Mouse (Mus musculus) heart, embryonic 14.5 days (tissue): ENCODE results near the gene Bcl3. TPM values are rescaled to one million over a fixed set of nuclear protein-coding genes. Genes with fewer than 3 reads are reported as not detected.

ENCODE experiments used
- ATAC-seq: fragments of 200-750 bp; cut with Nextera tagmentation; 2 replicates; pipeline ENCODE4 v1.8.0; 2017; ENCODE audit warnings: low read depth, moderate TSS enrichment; ENCODE audit not compliant: insufficient number of reproducible peaks, insufficient read depth, low FRiP score
- H3K27ac ChIP-seq, 2 experiments: fragments of 200-500 bp in 1 of 2; fragments of 300-500 bp in 1 of 2; sonication (generic) in 1 of 2; replicated peaks in 1 of 2; 2 replicates each; pipeline ENCODE4 v1.5.1; 2012 to 2014; ENCODE audit warnings: low read depth in 2 of 2, low read length in 2 of 2, control low read depth in 1 of 2, mild to moderate bottlenecking in 1 of 2, mixed read lengths in 1 of 2; ENCODE audit not compliant: control insufficient read depth in 1 of 2, insufficient read depth in 1 of 2
- H3K27me3 ChIP-seq: fragments of 300-500 bp; sonication (generic); 2 replicates; pipeline ENCODE4 v1.6.1; 2014; ENCODE audit warnings: mild to moderate bottlenecking, low read length, control low read depth; ENCODE audit not compliant: control insufficient read depth, insufficient read depth
- H3K36me3 ChIP-seq: fragments of 300-500 bp; sonication (generic); 2 replicates; pipeline ENCODE4 v1.6.1; 2014; ENCODE audit warnings: mild to moderate bottlenecking, control low read depth, low read length, mixed read lengths; ENCODE audit not compliant: control insufficient read depth, insufficient read depth
- H3K4me1 ChIP-seq, 2 experiments: fragments of 200-500 bp in 1 of 2; fragments of 300-500 bp in 1 of 2; sonication (generic) in 1 of 2; 2 replicates each; pipeline ENCODE4 v1.6.1; 2012 to 2014; ENCODE audit warnings: low read length in 2 of 2, control low read depth in 1 of 2, mixed read lengths in 1 of 2; ENCODE audit not compliant: control insufficient read depth in 2 of 2, insufficient read depth in 2 of 2
- H3K4me2 ChIP-seq: fragments of 300-500 bp; sonication (generic); 2 replicates; pipeline ENCODE4 v1.6.1; 2014; ENCODE audit warnings: mild to moderate bottlenecking, low read length
- H3K4me3 ChIP-seq, 2 experiments: fragments of 200-500 bp in 1 of 2; fragments of 300-500 bp in 1 of 2; sonication (generic) in 1 of 2; 2 replicates each; pipeline ENCODE4 v1.5.1; 2012 to 2014; ENCODE audit warnings: low read length in 2 of 2, mild to moderate bottlenecking in 2 of 2, control low read depth in 1 of 2, low read depth in 1 of 2, moderate library complexity in 1 of 2; ENCODE audit not compliant: control insufficient read depth in 1 of 2, insufficient read depth in 1 of 2
- H3K9ac ChIP-seq: fragments of 300-500 bp; sonication (generic); 2 replicates; pipeline ENCODE4 v1.6.1; 2014; ENCODE audit warnings: mild to moderate bottlenecking, low read length
- H3K9me3 ChIP-seq: fragments of 300-500 bp; sonication (generic); 2 replicates; pipeline ENCODE4 v1.6.1; 2016; ENCODE audit warnings: low read length, control low read depth; ENCODE audit not compliant: control insufficient read depth
- WGBS: fragments of 180-500 bp; shearing (Covaris S2); extraction: QIAGEN DNeasy Blood & Tissue Kit; methylation state at CpG from one replicate; pipeline ENCODE4 v1.1.7; 2014; 5-methylcytosine and 5-hydroxymethylcytosine counted together
- polyA plus RNA-seq: library from polyadenylated mRNA; unstranded; fragments of >200 nt; fragmentation: Nextera tagmentation; extraction: Ambion mirVana; gene quantifications from 2 replicates; pipeline ENCODE4 v1.2.1, GENCODE M21; 2014

The Bcl3 gene
- polyA plus RNA-seq, 1 experiment from 2014 or later: 1.7 TPM

GRCm38 (mm10) chr7:19771682-19772081 lies 50.9 kb downstream of the Bcl3 start:
- H3K4me2 ChIP-seq: no peak overlapping the region

GRCm38 (mm10) chr7:19770984-19771391 lies 51.6 kb downstream of the Bcl3 start, which contains the start of gene Bcam:
Bcam (minus strand) TSS chr7:19771016.
- Histone ChIP-seq H3K27ac (peak within 1 kb of the TSS; percentile 58 to 69), H3K36me3 (peaks cover 19% of the 10 kb centered on the region), H3K4me1 (peaks cover 17 to 30% of the 10 kb centered on the region in 2 experiments), H3K4me2 (peak within 1 kb of the TSS; percentile 90), H3K9ac (peak within 1 kb of the TSS; percentile 79), H3K27me3 (no peaks in the 10 kb centered on the region), H3K4me3 (peak within 1 kb of the TSS; percentile 52 to 72), H3K9me3 (no peaks in the 10 kb centered on the region)
- WGBS: 3% methylated on average over 9 of the region's 9 CpGs
- no peak for ATAC-seq

More at GRCm38 (mm10) chr7:19771682-19772081, 50.9 kb downstream of the Bcl3 start:
- Histone ChIP-seq H3K9ac (no peak overlapping the region), H3K4me1 (peaks cover 17 to 30% of the 10 kb centered on the region in 2 experiments), H3K27me3 (no peaks in the 10 kb centered on the region), H3K9me3 (no peaks in the 10 kb centered on the region), H3K27ac (no peak overlapping the region), H3K36me3 (peaks cover 12% of the 10 kb centered on the region), H3K4me3 (no peak overlapping the region)
- 59% methylated on average over 4 of the region's 4 CpGs for WGBS
- ATAC-seq: no peak

- Histone ChIP-seq H3K36me3 (peaks cover 25% of the 10 kb centered on the region), H3K27ac (peak overlapping the region; percentile 58 to 69), H3K4me2 (peak overlapping the region; percentile 90), H3K4me1 (peaks cover 17 to 30% of the 10 kb centered on the region in 2 experiments), H3K9ac (peak overlapping the region; percentile 79), H3K27me3 (no peaks in the 10 kb centered on the region), H3K4me3 (peak overlapping the region; percentile 52 to 72), H3K9me3 (no peaks in the 10 kb centered on the region)
- ATAC-seq: peak; percentile 78
- WGBS: under 1% methylated on average over 28 of the region's 28 CpGs
These were observed 52.2 kb downstream of the Bcl3 start for GRCm38 (mm10) chr7:19770375-19770754.

- H3K27ac ChIP-seq: peak overlapping the region; percentile 58 to 69
- peaks cover 17 to 30% of the 10 kb centered on the region in 2 experiments for H3K4me1 ChIP-seq
- H3K4me3 ChIP-seq: peak overlapping the region; percentile 52 to 72
- H3K9me3 ChIP-seq: no peaks in the 10 kb centered on the region
- peak overlapping the region; percentile 90 for H3K4me2 ChIP-seq
- H3K27me3 ChIP-seq: no peaks in the 10 kb centered on the region
- H3K9ac ChIP-seq: peak overlapping the region; percentile 79
- 7% methylated on average over 16 of the region's 16 CpGs for WGBS
- H3K36me3 ChIP-seq: peaks cover 32% of the 10 kb centered on the region
- peak; percentile 1; the same call in 1 of the 2 replicates for ATAC-seq
These were observed 52.9 kb downstream of the Bcl3 start for GRCm38 (mm10) chr7:19769434-19770374.

- Histone ChIP-seq H3K4me3 (peak overlapping the region; percentile 52 to 72), H3K9me3 (no peaks in the 10 kb centered on the region), H3K4me1 (peaks cover 17 to 30% of the 10 kb centered on the region in 2 experiments), H3K9ac (peak overlapping the region; percentile 79), H3K36me3 (peaks cover 39% of the 10 kb centered on the region), H3K27me3 (no peaks in the 10 kb centered on the region), H3K27ac (peak overlapping the region; percentile 30 to 69), H3K4me2 (peak overlapping the region; percentile 90)
- 13% methylated on average over 4 of the region's 4 CpGs for WGBS
- no peak for ATAC-seq
These were observed 53.6 kb downstream of the Bcl3 start for GRCm38 (mm10) chr7:19769001-19769400.

GRCm38 (mm10) chr7:19768251-19768650 lies 54.3 kb downstream of the Bcl3 start:
- Histone ChIP-seq H3K27me3 (no peaks in the 10 kb centered on the region), H3K27ac (peak overlapping the region; percentile 21 to 69; a peak in 3 of 4 replicates), H3K4me3 (peak overlapping the region; percentile 22 to 52), H3K9me3 (no peaks in the 10 kb centered on the region), H3K4me2 (peak overlapping the region; percentile 90), H3K36me3 (peaks cover 47% of the 10 kb centered on the region), H3K4me1 (peaks cover 17 to 30% of the 10 kb centered on the region in 2 experiments), H3K9ac (peak overlapping the region; percentile 79)
- ATAC-seq: 0 out of 2 replicates have a peak, but pooled peaks have one; percentile 10
- WGBS: 36% methylated on average over 14 of the region's 14 CpGs

- Histone ChIP-seq H3K27ac (no peak overlapping the region), H3K4me1 (peaks cover 21 to 41% of the 10 kb centered on the region in 2 experiments), H3K36me3 (peaks cover 69% of the 10 kb centered on the region), H3K4me2 (no peak overlapping the region), H3K27me3 (no peaks in the 10 kb centered on the region), H3K9ac (no peak overlapping the region), H3K4me3 (no peak overlapping the region), H3K9me3 (no peaks in the 10 kb centered on the region)
- 81% methylated on average over 9 of the region's 9 CpGs for WGBS
- no peak for ATAC-seq
These were observed 58.0 kb downstream of the Bcl3 start for GRCm38 (mm10) chr7:19764581-19764980.
